Mouse (Mus musculus): Measurements from ENCODE around the gene Prkar2a.

The Prkar2a gene

GRCm38 (mm10) chr9:108796351-108796981 lies 107.4 kb downstream of the Prkar2a start:
- DNase-seq = no peak

GRCm38 (mm10) chr9:108797477-108797876 lies 108.4 kb downstream of the Prkar2a start:
- DNase-seq = no peak

- DNase-seq = no peak
These were observed 109.5 kb downstream of the Prkar2a start for GRCm38 (mm10) chr9:108798508-108799075.

DNA sequence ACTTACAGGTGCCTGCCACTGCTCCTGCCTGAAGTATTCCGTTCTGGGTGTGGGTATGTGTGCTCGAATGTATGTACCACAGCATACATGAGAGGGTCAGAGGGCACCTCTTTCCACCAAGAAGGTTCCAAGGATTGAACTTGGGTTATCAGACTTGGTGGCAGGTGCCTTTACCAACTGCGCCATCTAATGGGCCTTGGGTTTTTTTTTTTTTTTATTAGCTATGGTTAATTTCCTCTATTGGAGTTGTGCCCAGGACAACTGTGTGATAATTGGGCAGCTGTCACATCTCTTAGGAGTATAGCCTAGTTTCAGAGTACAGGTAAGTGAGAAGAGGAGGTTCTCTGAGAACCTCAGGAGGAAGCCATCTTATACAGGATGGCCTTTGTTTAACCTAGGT lies 110.5 kb downstream of the Prkar2a start:
- no peak for DNase-seq

All from retina, postnatal 1 day (tissue).